Mouse (Mus musculus) embryo, embryonic 10 days (tissue): Measurements from ENCODE around the gene Noct.

Experiments
- DNase-seq: peaks from one replicate; pipeline ENCODE4 v3.0.0-alpha.2; 2015; ENCODE audit warnings: low spot score

Noct gene

DNA sequence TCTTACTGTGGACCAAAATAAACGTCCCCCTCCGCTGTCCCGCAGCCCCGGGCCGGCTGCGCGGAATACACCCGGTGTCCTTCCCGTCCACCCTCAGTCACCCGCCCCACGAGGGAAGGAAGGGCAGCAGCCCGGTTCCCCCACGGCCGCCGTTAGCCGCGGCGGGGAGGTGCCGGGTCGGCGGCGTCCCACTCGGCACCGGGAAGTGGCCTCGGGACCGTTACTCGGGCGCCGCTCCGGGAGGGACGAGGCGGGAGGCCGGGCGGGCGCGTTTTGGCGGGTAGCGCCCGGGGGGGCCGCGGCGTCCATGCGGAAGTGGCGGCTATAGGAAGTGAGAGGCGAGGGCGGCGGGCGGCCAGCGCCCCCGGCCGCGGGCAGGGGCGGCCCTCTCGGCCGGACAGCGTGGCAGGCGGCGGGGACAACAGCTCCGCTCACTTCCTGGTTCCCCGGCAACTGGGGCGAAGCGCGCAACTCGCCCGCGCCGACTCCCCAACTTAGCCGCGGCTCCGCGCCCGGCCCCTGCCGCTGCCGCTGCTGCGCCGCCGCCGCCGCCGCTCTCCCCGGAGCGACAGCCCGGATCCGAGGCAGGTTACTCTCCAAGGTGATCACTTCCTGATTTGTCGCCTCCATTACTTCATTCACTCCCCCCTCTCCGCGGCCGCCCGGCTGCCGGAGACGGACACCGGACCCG lies 52.3 kb downstream of the Noct start:
- DNase-seq, result peak; percentile 53

DNA sequence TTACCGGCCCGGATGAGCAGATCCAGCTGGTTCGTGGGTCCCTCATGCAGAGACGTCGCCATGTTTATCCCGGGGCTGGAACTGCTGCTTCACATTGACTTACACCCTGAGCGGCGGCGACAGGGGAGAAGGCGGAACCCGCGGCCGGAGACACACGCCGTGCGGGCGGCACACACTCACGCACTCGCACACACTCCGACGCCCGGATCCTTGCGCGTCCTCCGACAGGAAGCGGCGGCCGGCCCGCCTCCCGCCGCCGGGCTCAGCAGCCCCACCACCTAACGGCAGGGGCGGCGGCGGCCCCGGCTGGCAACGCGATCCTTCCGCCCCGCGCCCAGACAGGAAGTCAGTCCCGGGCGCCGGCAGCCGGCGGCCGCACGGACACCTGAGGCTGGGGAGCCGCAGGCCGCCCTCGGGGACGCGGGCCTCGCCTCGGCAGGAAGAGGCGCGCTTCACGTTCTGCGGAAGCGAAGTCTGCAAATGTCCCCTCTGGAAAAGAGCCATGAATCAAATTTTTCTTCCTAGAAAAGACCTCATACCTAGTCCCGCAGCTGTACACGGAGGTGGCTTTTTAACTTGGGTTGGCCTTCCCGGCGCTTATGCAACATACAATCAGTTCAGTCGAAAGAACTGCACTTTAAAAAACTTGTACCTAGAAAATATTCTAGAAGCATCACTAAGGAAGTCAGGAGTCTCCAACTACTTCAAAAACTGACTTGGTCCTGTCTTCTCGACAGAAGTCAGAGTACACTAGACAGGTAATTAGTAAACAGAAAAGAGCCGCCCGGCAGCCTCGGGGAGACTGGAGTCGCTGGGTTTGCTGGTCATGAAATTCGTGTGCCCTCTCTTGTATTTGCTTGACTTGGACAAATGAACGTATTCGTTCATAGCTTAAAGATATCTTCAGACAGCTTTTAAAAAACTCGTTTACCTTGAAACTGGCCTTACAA lies 53.2 kb downstream of the Noct start:
- peak; percentile 86 for DNase-seq

DNA sequence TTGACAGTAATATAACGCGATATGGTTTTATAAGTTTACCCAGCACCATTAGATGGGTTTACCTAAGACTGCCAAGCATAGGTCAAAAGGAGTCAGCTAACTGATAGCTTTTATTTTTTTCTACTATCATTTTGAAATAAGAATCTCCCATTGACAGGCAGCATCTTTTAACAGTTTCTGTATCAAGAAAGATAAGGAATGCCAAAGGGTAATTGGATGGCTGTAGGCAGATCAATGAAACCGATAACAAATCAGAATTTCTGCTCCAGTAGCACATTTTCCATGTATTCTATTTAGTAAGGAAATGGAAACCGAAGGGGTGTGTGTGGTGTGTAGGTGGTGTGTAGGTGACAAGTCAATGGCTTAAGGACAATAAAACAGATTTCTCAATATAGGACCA lies 54.2 kb downstream of the Noct start:
- DNase-seq, result no peak

DNA sequence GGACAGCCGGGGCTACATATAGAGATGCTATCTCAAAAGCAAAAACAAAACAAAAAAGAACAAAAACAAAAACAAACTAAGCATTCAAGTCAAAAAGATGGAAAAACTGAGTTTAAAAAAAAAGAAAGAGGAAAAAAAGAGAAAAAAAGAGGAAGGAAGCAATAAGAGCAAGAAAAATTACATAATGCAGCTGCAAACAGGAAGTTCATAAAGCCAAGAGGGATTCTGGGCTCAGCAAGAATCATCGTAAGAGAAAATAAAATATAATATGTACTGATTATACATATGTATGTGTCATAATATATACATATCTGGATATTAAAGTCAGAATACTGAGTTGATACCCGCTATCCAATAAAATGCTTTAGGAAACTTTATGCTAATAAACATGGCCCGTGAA lies 57.5 kb downstream of the Noct start:
- no peak for DNase-seq

DNA sequence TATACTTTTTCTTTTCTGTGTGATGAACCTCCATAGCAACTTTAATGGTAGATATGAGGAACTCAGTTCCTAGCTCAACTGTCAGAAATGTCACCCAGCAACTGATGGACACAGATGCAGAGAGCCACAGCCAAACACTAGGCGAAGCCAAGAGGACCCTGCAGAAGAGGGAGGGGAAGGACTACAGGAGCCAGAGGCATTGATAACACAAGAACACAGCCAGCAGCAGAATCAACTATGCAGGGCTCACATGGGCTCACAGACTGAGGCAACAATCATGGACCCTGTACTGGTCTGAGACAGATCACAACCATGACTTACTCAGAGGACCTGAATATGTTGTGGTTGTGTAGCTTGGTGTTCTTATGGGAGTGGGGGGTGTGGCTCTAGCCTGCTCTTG lies 60.1 kb downstream of the Noct start:
- DNase-seq, result no peak

DNA sequence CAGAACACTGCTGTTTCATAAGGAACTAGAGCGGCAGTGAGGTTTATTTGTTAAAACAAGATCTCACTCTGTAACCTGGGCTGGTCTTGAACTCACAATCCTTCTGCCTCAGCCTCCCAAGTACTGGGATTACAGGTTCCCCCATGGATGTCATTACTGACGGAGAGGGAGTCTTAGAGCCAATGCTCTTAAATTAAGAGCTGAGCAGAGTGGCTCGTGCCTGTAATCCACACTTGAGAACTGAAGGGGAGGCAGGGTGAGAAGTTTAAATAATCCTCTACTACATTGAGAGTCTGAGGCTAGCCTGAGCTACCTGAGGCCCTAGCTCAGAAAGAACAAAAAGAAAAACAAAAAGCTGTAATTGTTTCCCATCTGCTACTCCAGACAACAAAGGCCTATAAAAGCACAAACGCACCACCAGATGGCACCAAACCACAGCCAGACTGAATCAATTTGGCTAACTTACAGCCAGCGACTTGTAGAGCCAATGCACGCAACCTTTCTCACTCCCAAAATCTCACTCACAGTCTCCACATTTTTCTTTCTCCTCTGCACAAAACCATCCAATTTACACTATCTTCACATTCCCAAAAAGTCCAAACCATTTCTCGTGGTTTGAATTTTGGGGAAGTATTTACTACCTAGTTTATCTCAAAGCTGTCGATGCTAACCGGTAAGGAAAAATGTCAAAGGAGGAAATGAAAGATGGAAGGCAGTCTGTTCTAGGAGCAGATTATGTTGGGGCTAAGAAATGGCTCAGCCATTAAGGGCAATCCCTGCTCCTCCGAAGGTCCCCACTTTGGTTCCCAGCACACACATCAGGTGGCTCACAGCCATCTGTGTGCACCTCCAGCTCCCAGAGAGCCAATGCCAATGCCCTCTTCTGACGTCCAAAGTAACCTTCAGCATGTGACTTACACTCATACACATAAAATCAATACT lies 64.9 kb downstream of the Noct start:
- DNase-seq, result peak; percentile 92

DNA sequence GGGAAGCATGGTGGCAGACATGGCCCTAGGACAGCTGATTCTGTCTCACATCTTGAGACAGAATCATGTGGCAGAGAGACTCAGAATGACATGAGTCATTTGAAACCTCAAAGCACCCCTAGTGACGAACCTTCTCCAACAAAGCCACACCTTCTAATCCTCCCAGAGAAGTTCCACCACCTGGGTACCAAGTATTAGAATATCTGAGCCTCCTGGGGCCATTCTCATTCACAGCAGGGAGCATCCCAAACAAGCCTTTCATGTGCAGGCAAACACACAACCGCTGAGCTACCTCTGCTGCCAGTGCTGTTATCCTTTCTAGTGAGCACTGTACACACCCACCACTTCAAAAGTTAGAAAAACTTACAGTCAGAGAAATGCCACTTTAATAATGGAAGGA lies 70.0 kb downstream of the Noct start:
- DNase-seq, result no peak

DNA sequence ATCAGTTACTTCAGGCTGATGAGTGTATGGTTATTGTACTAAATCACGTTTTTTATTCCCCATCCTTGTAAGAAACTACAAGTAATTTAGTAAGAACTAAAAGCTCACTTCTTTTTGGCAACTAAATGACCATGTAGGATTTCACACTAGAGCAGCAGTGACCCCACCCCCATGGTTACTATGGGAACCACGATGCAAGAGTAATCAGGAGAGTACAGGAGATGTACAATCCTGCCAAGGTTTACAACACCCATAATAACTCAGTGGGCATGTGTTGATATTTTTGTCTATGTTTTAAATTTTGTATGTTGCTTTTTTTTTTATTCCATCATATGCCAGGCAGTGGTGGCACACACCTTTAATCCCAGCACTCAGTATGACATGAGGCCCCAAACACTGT lies 71.0 kb downstream of the Noct start:
- no peak for DNase-seq

DNA sequence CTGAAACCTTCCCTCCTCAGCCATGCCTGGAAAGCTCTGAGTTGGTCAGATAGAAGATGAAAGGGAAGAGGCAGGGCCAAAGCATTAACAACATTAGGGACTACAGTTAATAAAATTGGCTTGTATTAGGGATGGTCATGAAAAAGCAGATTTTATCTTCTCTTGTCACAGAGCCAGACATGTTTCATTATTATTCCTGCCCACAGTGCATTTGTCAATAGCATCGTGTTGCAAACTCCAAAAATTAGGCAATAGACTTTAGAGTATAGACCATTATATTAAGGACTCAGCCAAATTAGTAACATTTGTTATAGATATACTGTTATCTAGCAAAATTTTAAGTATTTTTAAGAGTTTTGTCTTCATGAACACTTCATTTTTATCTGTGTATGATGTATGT lies 72.5 kb downstream of the Noct start:
- DNase-seq, result no peak
